Mouse (Mus musculus): ENCODE measurements around the gene Coa6. TPM values are rescaled to one million over a fixed set of nuclear protein-coding genes. Genes with fewer than 3 reads are reported as not detected.

Gene Coa6
- 43.8 and 46.9 TPM in 2 replicates for polyA plus RNA-seq (2012; rRNA removed)

GRCm38 (mm10) chr8:126422174-126422919, at the start of gene Coa6:
Coa6 (plus strand) TSS chr8:126422515.
- Histone ChIP-seq H3K4me1 (ENCODE audit: control insufficient read depth, insufficient read depth, low read length) (peaks cover 5% of the 10 kb centered on the region; the same call in 1 of the 2 replicates), H3K4me3 (ENCODE audit: insufficient read depth, low read length) (peak within 1 kb of the TSS; percentile 88), H3K27ac (ENCODE audit: insufficient read depth, low read length) (peak within 1 kb of the TSS; percentile 75)
- peak; percentile 89 for TF ChIP-seq POLR2A (IDR thresholded peaks at IDR 0.05; ENCODE audit: extremely low read depth, insufficient read depth, low read length)
- no peak for TF ChIP-seq CTCF (IDR thresholded peaks at IDR 0.05; ENCODE audit: extremely low read depth, insufficient read depth, low read length)

- Histone ChIP-seq H3K4me1 (ENCODE audit: control insufficient read depth, insufficient read depth, low read length) (no peaks in the 10 kb centered on the region), H3K27ac (ENCODE audit: insufficient read depth, low read length) (no peak overlapping the region), H3K4me3 (ENCODE audit: insufficient read depth, low read length) (no peak overlapping the region)
- TF ChIP-seq CTCF (IDR thresholded peaks at IDR 0.05; ENCODE audit: extremely low read depth, insufficient read depth, low read length) (no peak), POLR2A (IDR thresholded peaks at IDR 0.05; ENCODE audit: extremely low read depth, insufficient read depth, low read length) (no peak)
Measured at GRCm38 (mm10) chr8:126379580-126379979, 42.7 kb upstream of the Coa6 start.

GRCm38 (mm10) chr8:126380141-126380540, 42.2 kb upstream of the Coa6 start:
- Histone ChIP-seq H3K27ac (ENCODE audit: insufficient read depth, low read length) (no peak overlapping the region), H3K4me1 (ENCODE audit: control insufficient read depth, insufficient read depth, low read length) (no peaks in the 10 kb centered on the region), H3K4me3 (ENCODE audit: insufficient read depth, low read length) (no peak overlapping the region)
- no peak for TF ChIP-seq POLR2A (IDR thresholded peaks at IDR 0.05; ENCODE audit: extremely low read depth, insufficient read depth, low read length)
- TF ChIP-seq CTCF (IDR thresholded peaks at IDR 0.05; ENCODE audit: extremely low read depth, insufficient read depth, low read length): no peak

GRCm38 (mm10) chr8:126381299-126381698, 41.0 kb upstream of the Coa6 start:
- no peaks in the 10 kb centered on the region for H3K4me1 ChIP-seq (ENCODE audit: control insufficient read depth, insufficient read depth, low read length)
- TF ChIP-seq POLR2A (IDR thresholded peaks at IDR 0.05; ENCODE audit: extremely low read depth, insufficient read depth, low read length) (no peak), CTCF (IDR thresholded peaks at IDR 0.05; ENCODE audit: extremely low read depth, insufficient read depth, low read length) (no peak)

GRCm38 (mm10) chr8:126382216-126382615, 40.1 kb upstream of the Coa6 start:
- no peak overlapping the region for H3K4me3 ChIP-seq (ENCODE audit: insufficient read depth, low read length)
- H3K4me1 ChIP-seq (ENCODE audit: control insufficient read depth, insufficient read depth, low read length): no peaks in the 10 kb centered on the region
- TF ChIP-seq CTCF (IDR thresholded peaks at IDR 0.05; ENCODE audit: extremely low read depth, insufficient read depth, low read length): no peak
- TF ChIP-seq POLR2A (IDR thresholded peaks at IDR 0.05; ENCODE audit: extremely low read depth, insufficient read depth, low read length): no peak
- H3K27ac ChIP-seq (ENCODE audit: insufficient read depth, low read length): no peak overlapping the region

More at GRCm38 (mm10) chr8:126381299-126381698, 41.0 kb upstream of the Coa6 start:
- H3K4me3 ChIP-seq (ENCODE audit: insufficient read depth, low read length): no peak overlapping the region
- H3K27ac ChIP-seq (ENCODE audit: insufficient read depth, low read length): no peak overlapping the region

GRCm38 (mm10) chr8:126382749-126383148, 39.6 kb upstream of the Coa6 start:
- H3K4me1 ChIP-seq (ENCODE audit: control insufficient read depth, insufficient read depth, low read length): no peaks in the 10 kb centered on the region
- no peak overlapping the region for H3K27ac ChIP-seq (ENCODE audit: insufficient read depth, low read length)
- TF ChIP-seq CTCF (IDR thresholded peaks at IDR 0.05; ENCODE audit: extremely low read depth, insufficient read depth, low read length) (peak; percentile 69), POLR2A (IDR thresholded peaks at IDR 0.05; ENCODE audit: extremely low read depth, insufficient read depth, low read length) (no peak)
- no peak overlapping the region for H3K4me3 ChIP-seq (ENCODE audit: insufficient read depth, low read length)

- Histone ChIP-seq H3K4me1 (ENCODE audit: control insufficient read depth, insufficient read depth, low read length) (no peaks in the 10 kb centered on the region), H3K4me3 (ENCODE audit: insufficient read depth, low read length) (no peak overlapping the region), H3K27ac (ENCODE audit: insufficient read depth, low read length) (no peak overlapping the region)
- TF ChIP-seq POLR2A (IDR thresholded peaks at IDR 0.05; ENCODE audit: extremely low read depth, insufficient read depth, low read length) (no peak), CTCF (IDR thresholded peaks at IDR 0.05; ENCODE audit: extremely low read depth, insufficient read depth, low read length) (no peak)
Measured at GRCm38 (mm10) chr8:126387566-126387965, 34.7 kb upstream of the Coa6 start.

GRCm38 (mm10) chr8:126391541-126391940, 30.8 kb upstream of the Coa6 start:
- Histone ChIP-seq H3K4me1 (ENCODE audit: control insufficient read depth, insufficient read depth, low read length) (peaks cover 4% of the 10 kb centered on the region), H3K27ac (ENCODE audit: insufficient read depth, low read length) (no peak overlapping the region), H3K4me3 (ENCODE audit: insufficient read depth, low read length) (no peak overlapping the region)
- TF ChIP-seq CTCF (IDR thresholded peaks at IDR 0.05; ENCODE audit: extremely low read depth, insufficient read depth, low read length) (no peak), POLR2A (IDR thresholded peaks at IDR 0.05; ENCODE audit: extremely low read depth, insufficient read depth, low read length) (no peak)

GRCm38 (mm10) chr8:126395386-126395785, 26.9 kb upstream of the Coa6 start:
- TF ChIP-seq POLR2A (IDR thresholded peaks at IDR 0.05; ENCODE audit: extremely low read depth, insufficient read depth, low read length) (no peak), CTCF (IDR thresholded peaks at IDR 0.05; ENCODE audit: extremely low read depth, insufficient read depth, low read length) (no peak)
- H3K4me1 ChIP-seq (ENCODE audit: control insufficient read depth, insufficient read depth, low read length): peaks cover 4% of the 10 kb centered on the region

GRCm38 (mm10) chr8:126395917-126396316, 26.4 kb upstream of the Coa6 start:
- TF ChIP-seq CTCF (IDR thresholded peaks at IDR 0.05; ENCODE audit: extremely low read depth, insufficient read depth, low read length): no peak
- TF ChIP-seq POLR2A (IDR thresholded peaks at IDR 0.05; ENCODE audit: extremely low read depth, insufficient read depth, low read length): no peak
- peaks cover 4% of the 10 kb centered on the region for H3K4me1 ChIP-seq (ENCODE audit: control insufficient read depth, insufficient read depth, low read length)
- H3K4me3 ChIP-seq (ENCODE audit: insufficient read depth, low read length): no peak overlapping the region
- no peak overlapping the region for H3K27ac ChIP-seq (ENCODE audit: insufficient read depth, low read length)

More at GRCm38 (mm10) chr8:126395386-126395785, 26.9 kb upstream of the Coa6 start:
- Histone ChIP-seq H3K4me3 (ENCODE audit: insufficient read depth, low read length) (no peak overlapping the region), H3K27ac (ENCODE audit: insufficient read depth, low read length) (no peak overlapping the region)
